Mouse (Mus musculus) frontal cortex, postnatal 36 days (tissue): ENCODE results near the gene Slc35b1.
A peak's percentile ranks its signal among the peaks of the same experiment; 100 is the strongest.

ENCODE experiments used
- DNase-seq, 2 experiments: peaks; one replicate each; pipeline ENCODE4 v3.0.0; 2022; ENCODE audit warnings: low spot score in 2 of 2

The Slc35b1 gene

DNA sequence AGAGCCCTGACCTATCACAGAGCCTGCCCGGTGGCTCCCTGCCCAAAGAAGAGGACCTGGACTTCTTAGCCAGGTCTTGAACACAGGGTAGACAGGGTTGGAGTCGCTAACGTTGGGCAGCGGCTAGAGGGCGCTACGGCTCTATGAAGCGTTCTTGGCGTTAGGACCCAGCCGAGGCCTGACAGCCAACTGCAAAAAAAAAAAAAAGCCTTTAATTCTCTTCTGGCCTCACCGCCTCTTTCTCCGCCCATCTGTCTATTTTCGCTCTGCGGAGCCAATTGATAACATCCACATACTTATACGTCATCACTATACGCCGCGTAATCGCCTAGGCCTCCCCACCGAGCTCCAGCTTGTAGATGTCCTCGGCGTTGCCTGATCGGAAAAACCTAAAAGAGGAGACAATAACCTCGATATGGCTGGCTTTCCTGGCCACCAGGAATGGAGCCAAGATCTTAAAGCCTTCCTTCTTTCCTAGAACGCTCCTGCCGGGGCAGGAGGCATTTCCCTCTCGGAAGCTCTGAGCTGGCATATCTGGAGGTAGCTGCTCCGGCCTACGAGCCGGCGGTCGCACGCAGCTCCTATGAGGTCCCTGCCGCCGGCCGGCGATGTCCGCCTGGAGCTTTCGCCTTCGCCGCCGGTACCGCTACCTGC is at the start of gene Slc35b1:
Gene Slc35b1 (plus strand): TSS at position 374 of the 654 bp plus-strand sequence.
- DNase-seq, result peak; percentile 94 to 99

DNA sequence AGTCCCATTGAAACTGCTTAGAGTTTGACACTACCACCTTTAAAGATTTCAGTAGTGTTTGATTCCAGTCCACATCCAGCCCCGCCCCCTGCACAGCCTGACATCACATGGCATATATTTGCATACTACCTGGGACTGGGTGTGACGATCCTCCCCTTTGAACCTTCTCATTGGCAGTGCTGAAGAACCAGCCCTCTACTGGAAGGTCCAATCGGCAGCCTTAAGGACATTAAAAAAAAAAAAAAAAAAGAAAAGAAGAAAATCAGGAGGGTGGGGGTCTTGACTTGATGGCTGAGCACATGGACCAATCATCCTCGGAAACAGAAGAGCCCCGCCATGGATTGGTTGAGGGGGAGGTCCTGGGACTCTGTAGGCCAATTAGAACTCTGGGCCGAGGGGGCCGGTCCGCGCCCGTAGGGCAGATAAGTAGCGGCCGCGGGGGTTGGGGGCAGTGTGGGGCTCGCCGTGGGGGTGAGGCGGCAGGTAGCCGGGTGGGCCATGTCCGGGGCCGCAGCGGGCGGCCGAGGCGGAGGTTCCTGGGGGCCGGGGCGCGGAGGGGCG is 47.8 kb upstream of the Slc35b1 start, which contains the start of gene Fam117a:
Gene Fam117a (plus strand): TSS at position 451 of the 561 bp plus-strand sequence.
- peak; percentile 40 to 57 for DNase-seq

DNA sequence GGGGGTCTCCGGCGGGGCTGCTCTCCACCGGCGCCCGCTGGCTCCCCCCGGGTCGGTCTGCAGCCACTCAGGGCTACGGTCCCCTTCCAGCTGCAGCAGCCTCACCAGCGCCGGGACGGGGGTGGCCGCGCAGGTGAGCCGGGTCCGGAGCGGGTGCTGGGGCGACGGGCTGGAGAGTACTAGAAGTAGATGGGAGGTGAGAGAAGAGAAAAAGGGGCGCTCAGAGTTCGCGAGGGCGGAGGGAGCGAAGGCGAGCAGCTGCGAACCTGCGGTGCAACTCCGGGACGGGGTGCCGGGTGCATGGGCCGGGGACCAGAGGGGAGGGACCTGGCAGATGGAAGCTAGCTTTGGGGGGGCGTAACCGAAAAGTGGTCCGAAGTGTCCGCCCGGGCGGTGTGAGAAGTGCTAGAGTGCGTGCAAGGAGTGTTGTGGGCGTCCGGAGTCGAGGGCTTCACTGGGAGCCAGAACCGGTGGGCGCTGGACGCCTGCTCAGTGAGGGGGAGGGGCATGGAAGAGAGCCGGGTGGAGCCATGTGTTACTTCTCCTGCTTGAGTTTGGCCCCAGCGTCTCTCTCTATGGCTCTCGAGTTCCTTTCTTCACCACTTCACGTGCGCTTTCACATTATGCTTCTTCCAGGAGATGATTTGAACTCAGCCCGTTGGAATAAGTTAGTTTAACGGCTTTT is 47.2 kb upstream of the Slc35b1 start:
- peak; percentile 19 to 21 for DNase-seq

DNA sequence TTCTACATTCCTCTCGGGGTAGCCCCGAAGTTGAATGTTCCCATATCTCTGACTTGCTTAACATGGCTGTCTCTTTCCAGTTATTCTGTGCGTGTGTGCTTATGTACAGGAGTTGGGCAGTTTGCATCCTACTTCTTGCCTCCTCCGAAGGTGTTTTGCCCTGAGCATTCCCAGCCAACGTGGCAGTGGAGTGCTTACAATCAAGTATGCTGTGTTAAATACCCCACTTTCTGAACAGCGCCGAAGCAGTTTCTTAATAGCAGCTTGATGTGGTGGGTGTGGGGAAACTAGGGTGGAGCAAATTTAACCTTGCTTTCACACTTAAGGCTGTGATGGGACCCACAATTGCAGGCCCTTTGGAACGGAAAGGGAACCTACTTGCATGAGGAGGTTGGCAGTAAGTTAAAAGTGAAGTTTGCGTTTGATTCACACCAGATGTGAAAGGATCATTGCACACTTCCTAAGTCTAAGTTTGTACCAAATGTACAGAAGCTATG is 46.6 kb upstream of the Slc35b1 start:
- DNase-seq, result no peak

DNA sequence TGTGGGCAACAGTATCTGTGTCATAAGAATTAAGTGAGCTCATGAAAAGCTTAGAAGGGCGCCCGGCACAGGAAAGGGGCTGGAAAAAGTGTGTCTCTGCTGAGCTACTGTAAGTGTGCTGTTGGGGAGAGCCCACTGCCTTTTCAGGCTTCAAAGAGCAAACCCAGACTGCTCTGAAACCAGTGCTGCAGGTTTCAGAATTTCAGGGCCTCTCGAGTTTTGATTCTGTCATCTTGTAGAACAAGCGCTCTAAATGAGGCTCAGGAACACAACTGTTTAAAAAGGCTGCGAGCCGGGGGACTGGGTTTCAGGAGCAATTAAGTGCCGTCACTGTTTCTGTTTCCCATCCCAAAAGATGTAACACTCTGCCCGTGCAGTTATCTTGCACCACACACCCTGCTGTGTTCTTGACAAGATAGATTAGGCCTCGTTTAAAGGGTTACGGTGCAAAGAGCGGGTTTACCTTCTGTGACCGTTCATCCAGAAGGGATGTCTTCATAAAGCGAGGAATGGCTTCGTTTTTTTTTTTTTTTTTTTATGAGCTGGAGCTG is 44.9 kb upstream of the Slc35b1 start:
- DNase-seq, result no peak

DNA sequence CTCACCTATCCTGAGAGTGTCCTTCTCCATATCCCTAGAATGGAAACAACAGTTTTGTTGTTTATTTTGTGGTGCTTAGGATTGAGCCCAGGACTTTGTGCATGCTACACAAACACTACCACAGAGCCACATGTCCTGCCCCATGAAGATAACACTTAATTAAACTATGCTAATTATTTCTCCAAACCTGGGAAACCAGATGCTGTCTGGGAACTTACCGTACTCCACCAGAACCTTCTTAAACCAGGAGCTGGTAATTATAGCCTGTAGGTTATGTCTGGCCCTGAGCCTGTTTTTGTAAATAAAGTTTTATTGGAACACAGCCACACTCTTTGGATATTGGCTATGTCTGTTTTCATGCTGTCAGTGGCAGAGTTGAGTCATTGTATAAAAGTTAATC is 44.2 kb upstream of the Slc35b1 start:
- no peak for DNase-seq

DNA sequence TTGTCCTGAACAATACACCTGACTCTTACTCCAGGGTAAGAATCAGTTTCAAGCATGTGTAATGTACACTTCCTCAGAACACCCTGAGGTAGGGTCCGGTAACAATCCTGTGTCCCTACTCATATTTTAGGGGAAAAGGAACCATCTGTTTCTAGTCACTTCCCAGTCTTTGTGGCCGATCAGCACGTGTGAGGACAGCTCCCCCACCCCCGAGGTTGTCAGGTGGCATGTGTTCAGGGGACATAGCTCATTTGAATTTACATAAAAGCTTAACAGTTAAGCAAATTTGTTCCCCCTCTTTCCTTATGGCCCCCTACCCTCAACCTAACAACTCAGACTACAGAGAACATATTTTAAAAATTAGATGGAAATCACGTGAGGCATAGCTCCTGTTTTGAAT is 43.8 kb upstream of the Slc35b1 start:
- no peak for DNase-seq

DNA sequence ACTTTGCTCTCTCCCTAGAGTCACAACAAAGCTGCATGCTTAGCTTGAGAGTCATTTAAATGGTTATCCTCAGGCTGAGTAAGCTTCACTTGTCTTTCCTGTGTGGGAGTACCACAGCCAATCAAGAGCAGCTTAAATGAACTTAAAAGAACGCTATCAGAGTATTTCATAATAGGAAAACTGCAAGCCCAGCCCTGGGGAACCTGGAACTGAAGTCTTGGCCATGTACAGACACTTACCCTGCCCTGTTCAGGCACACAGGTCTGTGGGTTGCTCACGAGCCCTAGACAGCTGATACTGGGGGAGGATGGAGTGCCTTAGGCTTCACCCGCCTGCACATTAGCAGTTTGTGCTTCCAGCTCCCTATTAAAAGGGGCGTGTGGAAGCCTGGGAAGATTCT is 41.3 kb upstream of the Slc35b1 start:
- DNase-seq, result peak; percentile 19 to 25

DNA sequence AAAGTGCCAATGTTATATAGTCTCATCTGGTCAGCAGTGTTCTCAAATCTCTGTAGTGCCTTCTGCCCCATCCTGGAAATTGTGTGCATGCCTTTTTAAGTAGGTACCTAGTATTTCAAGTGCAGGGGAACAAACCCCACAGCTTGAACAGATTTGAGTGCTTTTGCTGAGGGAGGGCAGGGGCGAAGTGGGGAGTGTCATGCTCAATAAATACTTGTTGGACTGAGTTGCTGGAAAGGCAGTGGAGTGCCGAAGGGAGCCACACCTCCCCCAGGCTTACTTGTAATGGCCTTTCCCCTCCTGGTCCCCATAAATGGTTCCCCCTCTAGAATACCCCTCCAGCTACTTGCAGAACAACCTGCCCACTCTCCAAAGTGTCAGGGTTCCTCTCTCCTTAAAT is 40.3 kb upstream of the Slc35b1 start:
- no peak for DNase-seq

DNA sequence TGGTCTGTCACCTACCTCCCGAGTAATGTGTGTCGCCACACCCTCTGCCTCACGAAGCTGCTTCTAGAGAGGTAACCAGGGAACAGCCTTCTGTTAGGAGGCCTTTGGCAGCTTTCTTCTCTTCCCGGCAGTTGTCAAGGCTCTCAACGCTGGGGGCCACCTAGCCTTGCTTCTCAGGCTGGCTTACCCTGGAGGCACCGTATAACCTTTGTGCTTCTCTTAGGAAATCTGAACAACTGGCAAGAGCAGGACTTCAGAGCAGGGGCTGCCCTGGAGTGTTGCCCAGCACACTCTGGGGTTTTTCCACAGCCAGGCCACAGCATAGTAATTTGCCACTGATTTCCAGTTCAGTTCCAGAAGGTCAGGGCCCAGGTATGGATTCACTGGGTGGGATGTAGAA is 34.2 kb upstream of the Slc35b1 start:
- no peak for DNase-seq

DNA sequence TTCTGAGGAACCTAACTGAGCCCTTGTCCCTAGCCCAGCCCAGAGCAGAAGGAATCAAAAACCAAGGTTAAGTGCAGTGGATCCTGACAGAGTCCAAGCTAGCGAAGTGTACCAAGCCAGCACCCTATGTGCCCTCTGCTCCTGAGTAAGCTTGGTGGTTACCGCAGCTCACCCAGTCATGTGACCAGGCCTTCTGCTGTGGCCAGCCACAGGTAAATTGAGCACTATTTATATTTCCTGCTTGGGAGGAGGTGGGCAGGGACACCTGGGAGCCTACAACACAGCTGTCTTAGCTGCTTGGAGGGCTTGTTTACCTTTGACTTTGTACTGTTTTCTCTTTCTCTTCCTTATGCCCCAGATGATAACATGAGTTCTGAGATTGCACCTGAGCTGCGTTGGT is 33.5 kb upstream of the Slc35b1 start:
- no peak for DNase-seq

DNA sequence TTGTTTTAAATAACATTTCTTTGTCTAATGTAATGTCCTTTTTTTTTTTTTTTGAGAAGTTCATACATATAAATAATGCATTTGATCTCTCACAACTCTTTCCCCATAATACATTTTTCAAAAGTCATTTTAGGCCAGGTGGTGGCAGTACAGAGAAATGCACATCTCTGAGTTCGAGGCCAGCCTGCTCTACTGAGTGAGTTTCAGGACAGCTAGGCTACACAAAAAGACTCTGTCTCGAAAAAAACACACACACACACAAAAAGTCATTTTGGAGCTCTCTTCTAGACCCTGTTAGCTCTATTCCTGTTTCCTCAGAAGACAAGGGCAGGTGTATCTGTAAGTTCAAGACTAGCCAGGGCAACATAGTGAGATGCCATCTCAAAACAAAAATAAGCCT is 31.8 kb upstream of the Slc35b1 start:
- no peak for DNase-seq

DNA sequence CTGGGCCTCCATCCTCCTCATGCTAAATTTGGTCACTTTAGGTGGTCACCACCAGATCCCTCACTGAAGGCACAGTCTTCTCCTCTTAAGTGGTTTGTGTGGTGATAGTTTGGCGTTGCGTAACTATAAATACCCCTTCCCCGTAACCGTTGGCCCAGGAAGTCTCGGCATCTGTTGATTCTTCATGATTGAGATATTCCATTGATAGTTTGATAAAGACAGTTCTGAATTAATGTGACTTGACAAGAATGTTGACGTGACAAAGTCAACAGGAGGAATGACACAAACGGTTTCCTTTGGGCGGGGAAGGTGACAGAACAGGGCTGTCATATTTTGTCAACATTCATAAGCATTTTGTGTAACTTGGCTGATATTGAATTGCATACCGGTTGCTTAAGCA is 31.3 kb upstream of the Slc35b1 start:
- DNase-seq, result no peak

DNA sequence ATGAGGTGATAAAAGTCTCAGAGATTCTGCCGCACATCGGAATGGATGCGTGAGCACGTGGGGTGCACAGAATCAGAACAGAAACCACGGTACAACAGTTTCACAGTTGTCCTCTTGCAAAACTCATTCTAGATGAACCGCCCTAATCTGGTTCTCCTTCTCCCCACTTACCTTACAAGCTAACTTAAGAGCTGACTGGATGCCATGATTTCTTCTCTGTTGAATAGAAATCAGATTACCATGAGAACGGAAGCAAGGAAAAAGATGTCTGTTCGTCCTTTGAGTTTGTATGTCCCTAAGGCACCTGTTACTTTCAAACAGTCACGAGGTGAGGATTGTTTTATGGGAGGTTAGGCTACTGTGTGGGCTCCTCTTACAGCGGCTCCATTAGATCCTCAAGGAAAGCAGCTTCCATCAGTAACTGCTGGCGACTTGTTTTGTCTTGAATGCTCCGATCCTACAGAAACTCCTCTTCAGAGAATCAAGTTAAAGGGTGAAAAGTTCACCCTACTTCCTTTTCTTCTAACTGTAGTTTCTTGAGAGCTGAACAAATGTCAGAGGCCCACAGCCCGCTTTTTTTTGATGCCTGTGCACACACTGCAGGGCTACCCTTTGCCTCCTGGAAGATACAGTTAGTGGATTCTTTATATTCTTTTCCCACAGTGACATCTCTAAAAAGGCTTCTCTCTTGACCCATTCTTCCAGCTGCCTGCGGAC is 30.1 kb upstream of the Slc35b1 start:
- DNase-seq, result no peak

DNA sequence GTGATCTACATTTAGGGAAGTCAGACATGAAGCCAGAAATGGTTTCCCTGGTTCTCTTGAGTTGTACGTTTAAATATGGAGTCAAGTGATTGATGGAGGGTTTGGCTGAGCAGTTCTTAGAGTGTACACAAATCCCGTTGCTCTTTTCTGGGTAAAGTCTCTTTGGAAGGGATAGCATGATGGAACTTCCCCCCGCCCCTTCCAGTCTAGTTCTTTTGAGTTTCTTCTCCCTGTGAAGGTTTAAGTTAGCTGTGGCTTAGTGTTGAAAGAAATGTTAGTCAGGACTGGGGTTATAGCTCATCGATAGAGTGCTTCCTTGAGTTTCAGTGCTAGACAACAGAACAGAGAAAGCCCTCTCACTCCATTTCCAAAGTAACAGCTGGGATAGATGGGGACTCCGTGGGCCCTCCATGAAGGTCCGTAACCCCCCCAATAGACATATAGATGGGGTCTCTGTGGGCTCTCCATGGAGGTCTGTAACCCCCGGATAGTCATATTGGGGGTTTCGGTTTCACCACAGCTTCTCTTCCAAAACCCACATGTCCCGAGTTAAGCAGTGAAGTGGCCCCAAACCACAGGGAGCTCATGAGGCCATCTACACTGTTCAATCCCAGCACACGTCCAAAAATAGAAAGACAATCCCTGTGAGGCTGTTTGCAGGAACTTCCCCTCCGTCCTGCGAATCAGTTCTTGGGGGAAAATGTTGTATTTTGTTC is 29.4 kb upstream of the Slc35b1 start:
- DNase-seq, result no peak

DNA sequence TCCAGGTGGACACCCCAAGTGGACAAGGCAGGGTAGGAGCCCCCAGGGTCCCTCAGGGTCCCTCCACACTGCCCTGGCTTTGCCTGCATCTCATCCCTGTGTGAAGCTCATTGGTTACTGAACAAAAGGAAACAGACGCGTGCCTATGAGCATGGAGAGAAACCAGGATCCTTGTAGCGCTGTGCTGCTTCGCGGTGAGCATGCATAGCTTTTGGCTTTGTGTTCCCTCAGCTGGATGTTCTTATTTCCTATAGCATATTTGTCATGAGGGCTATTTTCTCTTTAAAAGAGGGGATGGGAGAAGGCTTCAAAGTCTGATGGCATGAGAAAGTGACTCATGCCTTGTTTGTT is 28.9 kb upstream of the Slc35b1 start:
- no peak for DNase-seq

DNA sequence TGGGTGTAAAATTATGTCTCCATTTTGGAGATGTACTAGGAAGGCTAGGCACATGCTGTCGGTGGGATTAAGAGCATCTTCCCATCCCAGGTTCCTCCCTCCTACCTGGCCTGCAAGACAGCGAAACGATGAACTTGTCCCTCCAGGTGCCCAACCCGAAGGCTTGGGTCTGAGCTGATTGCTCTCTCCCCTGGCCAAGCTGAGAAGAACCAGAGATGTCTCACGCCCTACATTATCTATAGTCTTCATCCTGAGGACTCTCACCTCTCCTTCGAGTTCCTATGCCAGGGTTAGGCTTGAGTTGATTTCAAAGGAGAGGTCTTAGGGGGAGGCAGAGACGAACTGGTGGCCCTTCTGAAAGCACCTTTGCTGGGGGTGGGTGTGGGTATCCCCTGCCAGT is 28.5 kb upstream of the Slc35b1 start:
- DNase-seq, result no peak

DNA sequence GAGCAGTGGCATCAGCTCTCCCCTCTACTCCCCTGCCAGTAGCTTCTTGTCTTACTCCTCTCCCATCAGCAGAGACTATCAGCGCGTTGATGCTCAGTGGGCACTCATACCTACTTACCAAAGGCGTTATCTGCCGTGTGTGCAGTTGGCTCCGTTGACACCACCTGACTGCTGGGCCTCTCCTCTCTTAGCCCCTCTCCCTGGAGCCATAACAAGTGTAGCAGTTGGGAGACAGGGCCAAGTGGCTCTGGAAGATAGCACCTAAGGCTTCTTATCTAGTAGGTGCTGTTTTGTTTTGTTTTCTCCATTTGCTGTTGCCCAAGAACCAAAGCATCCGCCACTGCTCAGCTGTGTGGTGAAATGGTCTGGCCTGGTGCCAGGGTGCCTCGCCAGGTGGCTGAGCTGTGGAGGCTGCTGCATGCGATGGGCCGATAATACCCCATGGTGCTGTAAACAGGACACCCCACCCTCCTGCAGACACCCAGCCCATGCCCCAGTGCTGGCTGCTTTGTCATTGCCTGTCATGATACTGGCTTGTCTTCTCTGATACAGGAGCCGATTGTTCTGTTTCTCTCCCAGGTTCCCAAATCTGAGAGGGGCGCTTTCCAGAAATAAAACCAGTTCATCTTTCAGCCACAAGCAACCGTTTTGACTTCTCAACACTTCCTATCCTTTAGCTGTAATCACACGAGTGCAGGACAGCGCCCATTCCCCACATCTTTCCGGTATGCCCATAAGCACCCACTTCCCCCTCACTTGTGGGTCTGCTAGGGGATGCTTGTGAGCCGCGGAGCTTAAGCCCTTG is 27.8 kb upstream of the Slc35b1 start:
- DNase-seq, result no peak

DNA sequence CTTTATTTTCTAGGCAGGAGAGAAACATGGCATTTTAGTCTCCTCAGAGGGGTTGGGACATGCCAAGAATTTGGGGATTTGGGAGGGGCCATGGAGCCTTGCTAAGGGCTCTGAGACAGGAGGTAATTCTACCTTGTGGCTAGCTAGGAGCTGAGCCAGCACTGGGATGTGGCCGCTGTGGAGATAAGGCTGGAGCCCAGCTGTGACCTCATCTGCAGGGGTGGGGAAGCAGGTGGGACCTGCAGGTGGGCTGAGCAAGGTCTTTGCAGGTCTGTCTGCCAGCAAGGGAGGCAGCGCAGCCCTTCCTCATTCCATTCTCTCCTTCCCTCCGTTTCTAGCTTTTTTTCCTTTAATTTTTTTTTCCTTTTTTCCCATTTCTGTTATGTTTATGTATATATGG is 26.2 kb upstream of the Slc35b1 start:
- no peak for DNase-seq

DNA sequence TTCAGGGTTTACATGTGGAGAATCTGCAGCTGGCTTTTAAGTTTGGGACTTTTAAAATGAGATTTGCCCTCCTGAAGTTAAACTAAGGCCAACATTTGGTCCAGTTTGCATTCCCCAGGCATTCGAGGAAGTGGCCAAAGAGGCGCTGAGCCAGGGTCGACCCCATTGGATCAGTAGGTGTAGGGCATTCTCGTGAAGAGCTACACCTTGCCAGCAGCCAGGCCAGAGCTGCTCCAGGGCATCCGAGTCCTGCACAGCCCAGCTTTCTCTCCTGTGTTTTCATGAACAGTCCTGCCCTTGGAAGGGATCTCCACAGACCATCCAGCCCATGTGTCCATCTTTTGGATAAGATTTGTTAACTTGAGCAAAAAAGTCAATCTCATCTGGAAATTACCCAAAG is 20.1 kb upstream of the Slc35b1 start:
- DNase-seq, result no peak

DNA sequence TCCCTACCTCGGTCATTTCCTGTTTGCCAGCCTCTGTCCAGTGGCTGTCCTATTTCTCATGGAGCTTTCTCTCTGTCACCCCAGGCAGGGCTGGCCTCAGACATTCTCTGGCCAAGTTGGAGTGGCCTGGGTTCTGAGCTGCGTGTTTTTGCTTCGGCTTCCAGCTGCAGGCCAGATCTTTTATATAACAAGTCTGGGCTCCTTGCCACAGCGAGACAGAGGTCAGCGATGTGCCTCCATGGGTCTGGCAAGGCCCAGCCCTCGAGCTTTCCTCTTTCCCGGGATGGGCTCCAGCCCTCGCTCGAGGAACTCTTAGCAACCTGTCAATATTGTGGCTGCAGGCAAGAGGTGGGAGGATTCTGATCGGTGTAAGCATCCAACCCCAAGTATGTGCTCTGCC is 18.9 kb upstream of the Slc35b1 start:
- DNase-seq, result peak; percentile 44 to 70
